Mouse (Mus musculus): ENCODE measurements around the gene Polr2f. TPM values are rescaled to one million over a fixed set of nuclear protein-coding genes. Genes with fewer than 3 reads are reported as not detected.

The Polr2f gene
- polyA plus RNA-seq, 1 experiment from 2014 or later: 299 TPM

DNA sequence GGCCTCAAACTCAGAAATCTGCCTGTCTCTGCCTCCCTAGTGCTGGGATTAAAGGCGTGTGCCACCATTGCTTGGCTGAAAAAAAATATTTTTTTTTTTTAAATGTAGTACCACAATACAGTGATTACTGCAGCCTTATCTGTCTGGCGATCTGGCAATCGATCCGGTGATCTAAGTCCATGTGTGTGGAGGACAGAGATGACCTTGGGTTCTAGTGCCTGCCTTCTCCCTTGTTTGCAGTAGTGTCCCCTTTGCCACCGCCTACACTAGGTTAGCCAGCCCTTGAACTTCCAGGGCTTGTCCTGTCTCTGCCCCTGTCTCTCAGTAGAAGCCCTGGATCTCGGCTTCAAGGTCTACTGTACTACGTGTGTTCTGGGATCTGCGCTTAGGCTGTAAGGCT is 47.0 kb downstream of the Polr2f start:
- H3K4me2 ChIP-seq (ENCODE audit: low read length): no peak overlapping the region
- H3K4me1 ChIP-seq (ENCODE audit: control insufficient read depth in 2 of 2, insufficient read depth in 2 of 2, low read length in 2 of 2): peaks cover 3 to 5% of the 10 kb centered on the region in 2 experiments
- no peak overlapping the region for H3K27ac ChIP-seq (replicated peaks in 1 of 2; ENCODE audit: control insufficient read depth in 1 of 2, insufficient read depth in 1 of 2, low read depth in 2 of 2, low read length in 2 of 2)
- H3K36me3 ChIP-seq (ENCODE audit: control insufficient read depth, insufficient read depth, low read length): no peaks in the 10 kb centered on the region
- H3K4me3 ChIP-seq (ENCODE audit: control insufficient read depth in 1 of 2, insufficient read depth in 1 of 2, low read depth in 1 of 2, low read length in 2 of 2): no peak overlapping the region
- ATAC-seq (ENCODE audit: insufficient number of reproducible peaks, insufficient read depth, low FRiP score, low read depth): no peak
- no peaks in the 10 kb centered on the region for H3K27me3 ChIP-seq (ENCODE audit: control insufficient read depth, insufficient read depth, low read length)
- no peak overlapping the region for H3K9ac ChIP-seq (ENCODE audit: low read length)
- 83% methylated on average over 8 of the region's 8 CpGs for WGBS
- no peaks in the 10 kb centered on the region for H3K9me3 ChIP-seq (ENCODE audit: control insufficient read depth, low read length)

GRCm38 (mm10) chr15:79191426-79191825 is 50.6 kb downstream of the Polr2f start:
- 94% methylated on average over 2 of the region's 2 CpGs for WGBS
- H3K36me3 ChIP-seq (ENCODE audit: control insufficient read depth, insufficient read depth, low read length): no peaks in the 10 kb centered on the region
- no peak overlapping the region for H3K4me3 ChIP-seq (ENCODE audit: control insufficient read depth in 1 of 2, insufficient read depth in 1 of 2, low read depth in 1 of 2, low read length in 2 of 2)
- H3K9ac ChIP-seq (ENCODE audit: low read length): no peak overlapping the region
- H3K27ac ChIP-seq (replicated peaks in 1 of 2; ENCODE audit: control insufficient read depth in 1 of 2, insufficient read depth in 1 of 2, low read depth in 2 of 2, low read length in 2 of 2): no peak overlapping the region
- ATAC-seq (ENCODE audit: insufficient number of reproducible peaks, insufficient read depth, low FRiP score, low read depth): no peak
- H3K9me3 ChIP-seq (ENCODE audit: control insufficient read depth, low read length): no peaks in the 10 kb centered on the region
- no peak overlapping the region for H3K4me2 ChIP-seq (ENCODE audit: low read length)
- H3K4me1 ChIP-seq (ENCODE audit: control insufficient read depth in 2 of 2, insufficient read depth in 2 of 2, low read length in 2 of 2): peaks cover 29 to 37% of the 10 kb centered on the region in 2 experiments
- H3K27me3 ChIP-seq (ENCODE audit: control insufficient read depth, insufficient read depth, low read length): no peaks in the 10 kb centered on the region

GRCm38 (mm10) chr15:79192450-79192849 is 51.6 kb downstream of the Polr2f start:
- Histone ChIP-seq H3K27me3 (ENCODE audit: control insufficient read depth, insufficient read depth, low read length) (no peaks in the 10 kb centered on the region), H3K4me2 (ENCODE audit: low read length) (no peak overlapping the region), H3K36me3 (ENCODE audit: control insufficient read depth, insufficient read depth, low read length) (no peaks in the 10 kb centered on the region), H3K27ac (replicated peaks in 1 of 2; ENCODE audit: control insufficient read depth in 1 of 2, insufficient read depth in 1 of 2, low read depth in 2 of 2, low read length in 2 of 2) (0 out of 4 replicates have a peak overlapping the region, but pooled peaks have one; percentile 32 to 62), H3K9ac (ENCODE audit: low read length) (no peak overlapping the region), H3K4me3 (ENCODE audit: control insufficient read depth in 1 of 2, insufficient read depth in 1 of 2, low read depth in 1 of 2, low read length in 2 of 2) (no peak overlapping the region), H3K4me1 (ENCODE audit: control insufficient read depth in 2 of 2, insufficient read depth in 2 of 2, low read length in 2 of 2) (peaks cover 29 to 37% of the 10 kb centered on the region in 2 experiments), H3K9me3 (ENCODE audit: control insufficient read depth, low read length) (no peaks in the 10 kb centered on the region)
- WGBS: 88% methylated on average over 6 of the region's 6 CpGs
- no peak for ATAC-seq (ENCODE audit: insufficient number of reproducible peaks, insufficient read depth, low FRiP score, low read depth)

DNA sequence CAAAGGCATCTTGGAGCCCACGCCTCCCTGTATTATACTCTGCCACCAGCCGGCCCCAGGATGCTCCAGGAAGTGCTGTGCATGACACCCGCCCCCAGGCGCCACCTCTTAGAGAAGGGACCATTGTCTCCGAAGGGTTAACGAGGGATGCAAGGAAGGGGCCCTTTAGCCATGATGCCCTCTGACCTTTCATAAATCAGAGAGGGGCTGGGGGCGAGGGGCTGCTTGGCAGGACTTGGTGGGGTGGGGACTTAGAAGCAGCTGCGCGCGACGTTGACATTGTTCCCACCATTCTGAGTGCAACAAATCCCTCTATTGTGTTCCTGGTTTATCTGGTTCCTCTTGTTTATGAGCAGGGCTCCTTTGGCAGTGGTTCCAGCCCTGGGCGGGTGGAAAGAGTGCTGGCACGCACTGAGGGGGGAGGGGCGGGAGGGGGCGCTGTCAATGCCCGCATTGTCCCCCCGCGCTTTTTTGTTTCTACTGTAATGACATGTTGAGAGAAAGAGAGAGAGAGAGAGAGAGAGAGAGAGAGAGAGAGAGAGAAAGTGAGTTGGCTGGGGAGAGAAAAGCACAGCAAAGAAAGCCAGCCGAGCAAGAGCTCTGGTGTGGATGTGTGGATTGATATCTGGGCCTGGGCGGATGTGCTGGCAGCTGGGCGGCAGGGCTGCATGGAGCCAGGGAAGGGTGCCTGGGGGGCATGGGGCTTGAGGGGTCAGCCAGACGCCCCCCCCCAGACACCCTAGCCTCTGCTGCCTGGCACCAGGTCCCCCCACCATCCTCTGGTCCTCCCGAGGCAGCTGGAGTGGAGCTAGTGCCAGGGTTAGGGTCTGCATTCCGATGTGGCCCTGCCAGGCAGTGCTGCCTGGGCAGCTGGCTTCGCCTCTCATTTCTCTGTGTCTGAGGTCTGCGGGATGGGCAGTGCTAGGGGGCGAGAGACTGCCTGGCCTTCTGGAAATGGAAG is 52.4 kb downstream of the Polr2f start:
- Histone ChIP-seq H3K9me3 (ENCODE audit: control insufficient read depth, low read length) (no peaks in the 10 kb centered on the region), H3K36me3 (ENCODE audit: control insufficient read depth, insufficient read depth, low read length) (no peaks in the 10 kb centered on the region), H3K9ac (ENCODE audit: low read length) (peak overlapping the region; percentile 44), H3K4me1 (ENCODE audit: control insufficient read depth in 2 of 2, insufficient read depth in 2 of 2, low read length in 2 of 2) (peaks cover 29 to 37% of the 10 kb centered on the region in 2 experiments), H3K4me2 (ENCODE audit: low read length) (peak overlapping the region; percentile 44), H3K4me3 (ENCODE audit: control insufficient read depth in 1 of 2, insufficient read depth in 1 of 2, low read depth in 1 of 2, low read length in 2 of 2) (no peak overlapping the region), H3K27ac (replicated peaks in 1 of 2; ENCODE audit: control insufficient read depth in 1 of 2, insufficient read depth in 1 of 2, low read depth in 2 of 2, low read length in 2 of 2) (peak overlapping the region; percentile 32 to 62), H3K27me3 (ENCODE audit: control insufficient read depth, insufficient read depth, low read length) (no peaks in the 10 kb centered on the region)
- 0 out of 2 replicates have a peak, but pooled peaks have one; percentile 33 for ATAC-seq (ENCODE audit: insufficient number of reproducible peaks, insufficient read depth, low FRiP score, low read depth)
- 33% methylated on average over 27 of the region's 27 CpGs for WGBS

- H3K36me3 ChIP-seq (ENCODE audit: control insufficient read depth, insufficient read depth, low read length): no peaks in the 10 kb centered on the region
- WGBS: 64% methylated on average over 9 of the region's 9 CpGs
- no peaks in the 10 kb centered on the region for H3K27me3 ChIP-seq (ENCODE audit: control insufficient read depth, insufficient read depth, low read length)
- no peak overlapping the region for H3K4me3 ChIP-seq (ENCODE audit: control insufficient read depth in 1 of 2, insufficient read depth in 1 of 2, low read depth in 1 of 2, low read length in 2 of 2)
- H3K9me3 ChIP-seq (ENCODE audit: control insufficient read depth, low read length): no peaks in the 10 kb centered on the region
- peak overlapping the region in 1 of 2 experiments; percentile 62; a peak in 2 of 4 replicates for H3K27ac ChIP-seq (replicated peaks in 1 of 2; ENCODE audit: control insufficient read depth in 1 of 2, insufficient read depth in 1 of 2, low read depth in 2 of 2, low read length in 2 of 2)
- H3K4me1 ChIP-seq (ENCODE audit: control insufficient read depth in 2 of 2, insufficient read depth in 2 of 2, low read length in 2 of 2): peaks cover 32 to 37% of the 10 kb centered on the region in 2 experiments
- no peak for ATAC-seq (ENCODE audit: insufficient number of reproducible peaks, insufficient read depth, low FRiP score, low read depth)
- H3K9ac ChIP-seq (ENCODE audit: low read length): no peak overlapping the region
- H3K4me2 ChIP-seq (ENCODE audit: low read length): no peak overlapping the region
Observed at GRCm38 (mm10) chr15:79194048-79194447, 53.2 kb downstream of the Polr2f start.

DNA sequence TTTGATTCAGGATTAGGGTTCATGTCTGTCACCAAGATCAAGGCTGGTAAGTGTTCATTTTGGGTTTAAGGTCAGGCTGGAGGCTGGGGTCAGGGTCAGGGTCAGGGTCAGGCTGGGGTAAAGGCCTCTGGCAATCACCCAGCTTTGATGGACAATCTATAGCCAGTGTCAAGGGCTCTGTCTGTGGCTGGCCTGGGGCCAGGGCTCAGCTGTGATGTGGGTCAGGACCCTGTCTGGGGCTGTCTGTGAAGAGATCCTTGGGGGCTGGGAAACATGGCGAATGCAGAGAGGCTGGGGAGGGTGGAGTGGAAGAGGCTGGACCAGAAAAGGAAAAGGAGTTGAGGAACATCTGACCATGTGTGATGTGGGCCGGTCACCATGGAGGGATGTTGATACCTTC is 54.1 kb downstream of the Polr2f start:
- H3K4me2 ChIP-seq (ENCODE audit: low read length): no peak overlapping the region
- no peaks in the 10 kb centered on the region for H3K9me3 ChIP-seq (ENCODE audit: control insufficient read depth, low read length)
- H3K9ac ChIP-seq (ENCODE audit: low read length): no peak overlapping the region
- 89% methylated on average over 2 of the region's 2 CpGs for WGBS
- no peaks in the 10 kb centered on the region for H3K27me3 ChIP-seq (ENCODE audit: control insufficient read depth, insufficient read depth, low read length)
- no peak for ATAC-seq (ENCODE audit: insufficient number of reproducible peaks, insufficient read depth, low FRiP score, low read depth)
- peak overlapping the region; percentile 25 to 55; a peak in 2 of 4 replicates for H3K27ac ChIP-seq (replicated peaks in 1 of 2; ENCODE audit: control insufficient read depth in 1 of 2, insufficient read depth in 1 of 2, low read depth in 2 of 2, low read length in 2 of 2)
- no peaks in the 10 kb centered on the region for H3K36me3 ChIP-seq (ENCODE audit: control insufficient read depth, insufficient read depth, low read length)
- no peak overlapping the region for H3K4me3 ChIP-seq (ENCODE audit: control insufficient read depth in 1 of 2, insufficient read depth in 1 of 2, low read depth in 1 of 2, low read length in 2 of 2)
- H3K4me1 ChIP-seq (ENCODE audit: control insufficient read depth in 2 of 2, insufficient read depth in 2 of 2, low read length in 2 of 2): peaks cover 32 to 37% of the 10 kb centered on the region in 2 experiments

- Histone ChIP-seq H3K27me3 (ENCODE audit: control insufficient read depth, insufficient read depth, low read length) (no peaks in the 10 kb centered on the region), H3K27ac (replicated peaks in 1 of 2; ENCODE audit: control insufficient read depth in 1 of 2, insufficient read depth in 1 of 2, low read depth in 2 of 2, low read length in 2 of 2) (peak overlapping the region; percentile 51 to 74), H3K9me3 (ENCODE audit: control insufficient read depth, low read length) (no peaks in the 10 kb centered on the region), H3K4me3 (ENCODE audit: control insufficient read depth in 1 of 2, insufficient read depth in 1 of 2, low read depth in 1 of 2, low read length in 2 of 2) (no peak overlapping the region), H3K36me3 (ENCODE audit: control insufficient read depth, insufficient read depth, low read length) (no peaks in the 10 kb centered on the region), H3K4me1 (ENCODE audit: control insufficient read depth in 2 of 2, insufficient read depth in 2 of 2, low read length in 2 of 2) (peaks cover 32 to 37% of the 10 kb centered on the region in 2 experiments), H3K9ac (ENCODE audit: low read length) (peak overlapping the region; percentile 44), H3K4me2 (ENCODE audit: low read length) (no peak overlapping the region)
- ATAC-seq (ENCODE audit: insufficient number of reproducible peaks, insufficient read depth, low FRiP score, low read depth): peak; percentile 48
- 44% methylated on average over 8 of the region's 8 CpGs for whole genome bisulfite sequencing
Observed at GRCm38 (mm10) chr15:79195492-79195891, 54.7 kb downstream of the Polr2f start.

All from heart, embryonic 14.5 days (tissue).